Mouse (Mus musculus) MEL (cell line): ENCODE data around the gene Hspa5.

Experiments used
- CTCF ChIP-seq, 3 experiments: IDR thresholded peaks in 2 of 3; conservative IDR thresholded peaks in 1 of 3; 2 replicates each; pipeline ENCODE4 v1.5.1; 2011 to 2012; ENCODE audit warnings: low read length in 3 of 3, low read depth in 2 of 3, mild to moderate bottlenecking in 2 of 3, improper control_type of control experiment in 1 of 3, inconsistent platforms in 1 of 3, mixed read lengths in 1 of 3, moderate library complexity in 1 of 3; ENCODE audit not compliant: control insufficient read depth in 1 of 3, insufficient read depth in 1 of 3, poor library complexity in 1 of 3, severe bottlenecking in 1 of 3
- E2F4 ChIP-seq: IDR thresholded peaks from 2 replicates; pipeline ENCODE4 v1.6.1; 2011; ENCODE audit warnings: low read depth, low read length, improper control_type of control experiment, borderline replicate concordance
- EP300 ChIP-seq, 2 experiments: IDR thresholded peaks; 2 replicates each; pipeline ENCODE4 v1.6.1; 2011; ENCODE audit warnings: improper control_type of control experiment in 2 of 2, low read length in 2 of 2, low read depth in 1 of 2, mild to moderate bottlenecking in 1 of 2
- MAZ ChIP-seq: IDR thresholded peaks from 2 replicates; pipeline ENCODE4 v1.6.1; 2012; ENCODE audit warnings: low read depth, mild to moderate bottlenecking, inconsistent platforms, low read length, improper control_type of control experiment
- TAL1 ChIP-seq: IDR thresholded peaks from 2 replicates; pipeline ENCODE4 v1.6.1; 2012; ENCODE audit warnings: mild to moderate bottlenecking, inconsistent platforms, low read length, moderate library complexity, mixed read lengths
- TCF12 ChIP-seq: IDR thresholded peaks from 2 replicates; pipeline ENCODE4 v1.6.1; 2014; ENCODE audit warnings: low read depth, mild to moderate bottlenecking, inconsistent platforms, low read length, improper control_type of control experiment, moderate library complexity
- ZC3H11A ChIP-seq: IDR thresholded peaks from 2 replicates; pipeline ENCODE4 v1.6.1; 2012; ENCODE audit warnings: low read depth, mild to moderate bottlenecking, inconsistent platforms, low read length, improper control_type of control experiment
- ZNF384 ChIP-seq: IDR thresholded peaks from 2 replicates; pipeline ENCODE4 v1.6.1; 2012; ENCODE audit warnings: low read depth, mild to moderate bottlenecking, inconsistent platforms, low read length, improper control_type of control experiment

DNA sequence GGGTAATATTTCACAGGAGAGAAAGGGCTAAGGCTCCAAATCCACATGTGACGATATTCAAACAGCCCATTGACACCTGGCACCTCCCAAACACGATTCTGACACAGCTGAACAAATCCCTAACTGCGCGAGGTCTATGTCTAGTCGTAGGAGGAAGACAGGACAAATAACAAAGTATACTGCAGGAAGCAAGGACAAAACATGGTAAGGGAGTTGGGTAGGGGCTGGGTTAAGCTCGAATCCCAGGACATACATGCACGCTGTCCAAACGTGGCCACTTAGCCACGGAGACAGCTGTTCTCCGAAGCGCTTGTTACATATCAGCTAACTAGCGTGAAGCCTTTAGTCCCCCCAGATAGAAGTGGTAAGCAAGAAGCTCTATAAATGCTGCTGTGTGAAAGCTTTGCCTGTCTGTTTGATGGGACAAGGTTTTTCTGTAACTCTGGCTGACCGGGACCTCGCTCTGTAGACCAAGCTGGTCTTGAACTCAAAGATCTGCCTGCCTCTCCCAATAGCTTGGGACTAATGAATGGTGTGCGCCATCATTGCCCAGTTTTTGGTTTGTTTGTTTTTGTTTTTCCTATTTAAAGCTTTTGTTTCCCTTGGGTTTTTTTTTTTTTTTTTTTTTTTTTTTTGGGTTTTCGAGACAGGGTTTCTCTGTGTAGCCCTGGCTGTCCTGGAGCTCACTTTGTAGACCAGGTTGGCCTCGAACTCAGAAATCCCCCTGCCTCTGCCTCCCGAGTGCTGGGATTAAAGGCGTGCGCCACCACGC is 54.9 kb downstream of the Hspa5 start:
- TF ChIP-seq TCF12 (no peak), CTCF (IDR thresholded peaks at IDR 0.05 in 2 of 3, conservative IDR thresholded peaks at IDR 0.05 in 1 of 3; ENCODE audit: control insufficient read depth in 1 of 3, insufficient read depth in 1 of 3, low read depth in 2 of 3, low read length in 3 of 3, poor library complexity in 1 of 3, severe bottlenecking in 1 of 3) (no peak), MAZ (no peak), TAL1 (no peak), ZC3H11A (no peak), ZNF384 (peak; percentile 58), EP300 (IDR thresholded peaks at IDR 0.05; ENCODE audit: low read depth in 1 of 2, low read length in 2 of 2) (no peak), E2F4 (no peak)
